Mouse (Mus musculus) embryonic facial prominence, embryonic 11.5 days (tissue): Measurements from ENCODE around the gene Zfp850. TPM values are rescaled to one million over a fixed set of nuclear protein-coding genes. Genes with fewer than 3 reads are reported as not detected.

Source experiments
- ATAC-seq: fragments of 200-750 bp; cut with Nextera tagmentation; replicated peaks from 2 replicates; pipeline ENCODE4 v1.8.0; 2017; ENCODE audit warnings: low read depth; ENCODE audit not compliant: insufficient number of reproducible peaks, low FRiP score, low TSS enrichment
- DNase-seq: peaks from one replicate; pipeline ENCODE4 v3.0.0-alpha.2; 2015; ENCODE audit warnings: low spot score
- H3K27ac ChIP-seq: fragments of 300-500 bp; sonication (generic); replicated peaks from 2 replicates; pipeline ENCODE4 v1.5.1; 2014; ENCODE audit warnings: mild to moderate bottlenecking, low read depth, low read length, control low read depth
- H3K27me3 ChIP-seq: fragments of 300-500 bp; sonication (generic); 2 replicates; pipeline ENCODE4 v1.6.1; 2014; ENCODE audit warnings: mild to moderate bottlenecking, low read length, moderate library complexity, mixed read lengths; ENCODE audit not compliant: control insufficient read depth, insufficient read depth
- H3K36me3 ChIP-seq: fragments of 300-500 bp; sonication (generic); replicated peaks from 2 replicates; pipeline ENCODE4 v1.6.1; 2014; ENCODE audit warnings: low read depth, mild to moderate bottlenecking, low read length, moderate library complexity, mixed read lengths; ENCODE audit not compliant: control insufficient read depth, insufficient read depth
- H3K4me1 ChIP-seq: fragments of 300-500 bp; sonication (generic); 2 replicates; pipeline ENCODE4 v1.6.1; 2014; ENCODE audit warnings: low read length, mixed read lengths; ENCODE audit not compliant: control insufficient read depth, insufficient read depth
- H3K4me2 ChIP-seq: fragments of 300-500 bp; sonication (generic); 2 replicates; pipeline ENCODE4 v1.6.1; 2014; ENCODE audit warnings: low read depth, mild to moderate bottlenecking, control low read depth, low read length, moderate library complexity
- H3K4me3 ChIP-seq: fragments of 300-500 bp; sonication (generic); 2 replicates; pipeline ENCODE4 v1.5.1; 2014; ENCODE audit warnings: low read depth, low read length, control low read depth
- H3K9ac ChIP-seq: fragments of 300-500 bp; sonication (generic); replicated peaks from 2 replicates; pipeline ENCODE4 v1.6.1; 2014; ENCODE audit warnings: mild to moderate bottlenecking, control low read depth, low read length
- H3K9me3 ChIP-seq: fragments of 300-500 bp; sonication (generic); replicated peaks from 2 replicates; pipeline ENCODE4 v1.6.1; 2016; ENCODE audit warnings: mild to moderate bottlenecking, low read length, inconsistent platforms, mixed read lengths; ENCODE audit not compliant: control insufficient read depth
- WGBS: fragments of 180-500 bp; shearing (Covaris S2); extraction: QIAGEN DNeasy Blood & Tissue Kit; methylation state at CpG from one replicate; pipeline ENCODE4 v1.1.7; 2014; 5-methylcytosine and 5-hydroxymethylcytosine counted together
- polyA plus RNA-seq: library from polyadenylated mRNA; unstranded; fragments of >200 nt; fragmentation: Nextera tagmentation; extraction: Ambion mirVana; gene quantifications from 2 replicates; pipeline ENCODE4 v1.2.1, GENCODE M21; 2014

Gene Zfp850
- polyA plus RNA-seq: 8.8 and 10.6 TPM in 2 replicates

GRCm38 (mm10) chr7:28013549-28014444, at the start of gene Zfp850:
Gene Zfp850, minus strand, starts transcription at chr7:28014115.
- peak within 1 kb of the TSS; percentile 65 for H3K4me3 ChIP-seq
- peak within 1 kb of the TSS; percentile 83 for H3K4me2 ChIP-seq
- WGBS: under 1% methylated on average over 47 of the region's 47 CpGs
- peak within 1 kb of the TSS; percentile 83 for H3K9ac ChIP-seq
- peak; percentile 91 for DNase-seq
- no peaks in the 10 kb centered on the region for H3K36me3 ChIP-seq
- peak; percentile 89 for ATAC-seq
- H3K4me1 ChIP-seq: no peaks in the 10 kb centered on the region
- no peak within 1 kb of the TSS for H3K27ac ChIP-seq
- no peaks in the 10 kb centered on the region for H3K27me3 ChIP-seq
- H3K9me3 ChIP-seq: no peaks in the 10 kb centered on the region

- no peaks in the 10 kb centered on the region for H3K27me3 ChIP-seq
- no peaks in the 10 kb centered on the region for H3K9me3 ChIP-seq
- no peak for ATAC-seq
- H3K9ac ChIP-seq: no peak overlapping the region
- no peak overlapping the region for H3K4me2 ChIP-seq
- WGBS: 91% methylated on average over 1 of the region's 1 CpGs
- no peaks in the 10 kb centered on the region for H3K36me3 ChIP-seq
- no peak overlapping the region for H3K4me3 ChIP-seq
- no peaks in the 10 kb centered on the region for H3K4me1 ChIP-seq
- no peak overlapping the region for H3K27ac ChIP-seq
- DNase-seq: no peak
Observed at GRCm38 (mm10) chr7:28059972-28060371, 46.1 kb upstream of the Zfp850 start.

- ATAC-seq (no peak), DNase-seq (peak; percentile 20)
- H3K9me3 ChIP-seq: no peaks in the 10 kb centered on the region
- H3K4me1 ChIP-seq: no peaks in the 10 kb centered on the region
- no peaks in the 10 kb centered on the region; the same call in 1 of the 2 replicates for H3K36me3 ChIP-seq
- H3K27ac ChIP-seq: no peak overlapping the region
- H3K4me3 ChIP-seq: no peak overlapping the region
- WGBS: 80% methylated on average over 6 of the region's 6 CpGs
- no peaks in the 10 kb centered on the region for H3K27me3 ChIP-seq
- no peak overlapping the region for H3K9ac ChIP-seq
- no peak overlapping the region for H3K4me2 ChIP-seq
Observed at GRCm38 (mm10) chr7:28053046-28053930, 39.4 kb upstream of the Zfp850 start.

GRCm38 (mm10) chr7:28050584-28050983, 36.7 kb upstream of the Zfp850 start:
- Histone ChIP-seq H3K4me3 (no peak overlapping the region), H3K9ac (peak overlapping the region; percentile 4; the same call in 1 of the 2 replicates), H3K9me3 (no peaks in the 10 kb centered on the region), H3K27me3 (no peaks in the 10 kb centered on the region), H3K4me2 (no peak overlapping the region), H3K36me3 (peaks cover 10% of the 10 kb centered on the region), H3K27ac (no peak overlapping the region), H3K4me1 (no peaks in the 10 kb centered on the region)
- DNase-seq (no peak), ATAC-seq (no peak)
- WGBS: 59% methylated on average over 17 of the region's 17 CpGs

GRCm38 (mm10) chr7:28049476-28050409, 35.8 kb upstream of the Zfp850 start, which contains the start of gene Psmc4:
Gene Psmc4, minus strand, starts transcription at chr7:28050101.
- H3K27me3 ChIP-seq: no peaks in the 10 kb centered on the region
- peak within 1 kb of the TSS; percentile 71 for H3K4me2 ChIP-seq
- H3K9ac ChIP-seq: peak within 1 kb of the TSS; percentile 86
- peaks cover 10% of the 10 kb centered on the region for H3K36me3 ChIP-seq
- H3K4me3 ChIP-seq: peak within 1 kb of the TSS; percentile 88
- H3K9me3 ChIP-seq: no peaks in the 10 kb centered on the region
- DNase-seq (peak; percentile 100), ATAC-seq (peak; percentile 95)
- H3K4me1 ChIP-seq: no peaks in the 10 kb centered on the region
- under 1% methylated on average over 52 of the region's 52 CpGs for WGBS
- no peak within 1 kb of the TSS for H3K27ac ChIP-seq

- 91% methylated on average over 4 of the region's 4 CpGs for WGBS
- peaks cover 13% of the 10 kb centered on the region for H3K36me3 ChIP-seq
Observed at GRCm38 (mm10) chr7:28044524-28044923, 30.6 kb upstream of the Zfp850 start.

GRCm38 (mm10) chr7:28014445-28014810, 513 bp upstream of the Zfp850 start:
- no peaks in the 10 kb centered on the region for H3K9me3 ChIP-seq
- H3K27ac ChIP-seq: no peak overlapping the region
- H3K9ac ChIP-seq: peak overlapping the region; percentile 83
- DNase-seq (peak; percentile 4), ATAC-seq (peak; percentile 52; the same call in 1 of the 2 replicates)
- peak overlapping the region; percentile 83 for H3K4me2 ChIP-seq
- H3K27me3 ChIP-seq: no peaks in the 10 kb centered on the region
- H3K4me3 ChIP-seq: peak overlapping the region; percentile 65
- no peaks in the 10 kb centered on the region for H3K4me1 ChIP-seq
- 20% methylated on average over 7 of the region's 7 CpGs for whole genome bisulfite sequencing
- H3K36me3 ChIP-seq: no peaks in the 10 kb centered on the region

More at GRCm38 (mm10) chr7:28044524-28044923, 30.6 kb upstream of the Zfp850 start:
- no peak for ATAC-seq
- Histone ChIP-seq H3K4me2 (no peak overlapping the region), H3K27ac (no peak overlapping the region), H3K9me3 (no peaks in the 10 kb centered on the region), H3K27me3 (no peaks in the 10 kb centered on the region), H3K9ac (no peak overlapping the region), H3K4me1 (no peaks in the 10 kb centered on the region), H3K4me3 (no peak overlapping the region)
- DNase-seq: no peak
